Mouse (Mus musculus) left cerebral cortex, postnatal 4 days (tissue): Measurements from ENCODE around the gene Plbd2. TPM values are rescaled to one million over a fixed set of nuclear protein-coding genes. Genes with fewer than 3 reads are reported as not detected.

Source experiments
- DNase-seq: peaks from one replicate; pipeline ENCODE4 v3.0.0-alpha.2; 2022
- intact Hi-C: fragments of 180-260 bp; cut with DNase I; formaldehyde crosslinking; loops from one replicate; pipeline ENCODE4 v1.15.1; 2025
- total RNA-seq, 2 experiments: library from RNA; stranded (reverse); gene quantifications; 2 replicates each; pipeline ENCODE4 v1.2.3; 2021

Gene Plbd2
- total RNA-seq, 2 experiments from 2014 or later: 38.8 to 43.9 TPM

- DNase-seq: peak; percentile 77
- intact Hi-C loops: no loop called here
These were observed 64.3 kb downstream of the Plbd2 start for GRCm38 (mm10) chr5:120438991-120439710.

GRCm38 (mm10) chr5:120438469-120438868 is 65.0 kb downstream of the Plbd2 start:
- no peak for DNase-seq
- intact Hi-C loops: no loop called here

- intact Hi-C loops: no loop called here
- DNase-seq: no peak
These were observed 65.4 kb downstream of the Plbd2 start for GRCm38 (mm10) chr5:120437986-120438385.

- intact Hi-C loops: no loop called here
- DNase-seq: no peak
These were observed 65.9 kb downstream of the Plbd2 start for GRCm38 (mm10) chr5:120437539-120437938.

GRCm38 (mm10) chr5:120436885-120437495 is 66.4 kb downstream of the Plbd2 start:
- intact Hi-C loops: no loop called here
- DNase-seq: no peak

GRCm38 (mm10) chr5:120435731-120436501 is 67.5 kb downstream of the Plbd2 start:
- intact Hi-C loops: no loop called here
- no peak for DNase-seq

GRCm38 (mm10) chr5:120435006-120435681 is 68.3 kb downstream of the Plbd2 start:
- intact Hi-C loops: no loop called here
- DNase-seq: no peak

- DNase-seq: no peak
- intact Hi-C loops: no loop called here
These were observed 69.1 kb downstream of the Plbd2 start for GRCm38 (mm10) chr5:120434231-120434735.

Other genes with a start within 250 kb of the Plbd2 start
- 1 to 10 TPM in 1 of 2 experiments, under 1 TPM in 1; 0.86 to 1.4 TPM for gene Lhx5, start 71.9 kb downstream of the Plbd2 start, total RNA-seq
- gene Sdsl, start 30.8 kb downstream of the Plbd2 start, total RNA-seq: 1 to 10 TPM; 2.4 to 3.7 TPM
- gene Sds, start 27.1 kb downstream of the Plbd2 start, total RNA-seq: not detected
- gene Slc8b1, start 7.5 kb upstream of the Plbd2 start, total RNA-seq: 1 to 10 TPM; 3.3 to 4.6 TPM
- gene Tpcn1, start 85.0 kb upstream of the Plbd2 start, total RNA-seq: 10 to 100 TPM; 42.0 to 44.1 TPM
- gene Iqcd, start 85.4 kb upstream of the Plbd2 start, total RNA-seq: under 1 TPM; 0.58 to 0.64 TPM
- gene Rita1, start 109.0 kb upstream of the Plbd2 start, total RNA-seq: 10 to 100 TPM; 22.7 to 26.0 TPM
- 10 to 100 TPM; 52.0 to 55.4 TPM for gene Ddx54, start 109.1 kb upstream of the Plbd2 start, total RNA-seq
- gene Cfap73, start 130.6 kb upstream of the Plbd2 start, total RNA-seq: under 1 TPM in 1 of 2 experiments, not detected in 1; 0.40 TPM
- 10 to 100 TPM; 42.2 to 54.6 TPM for gene Rasal1, start 145.2 kb upstream of the Plbd2 start, total RNA-seq
- 100 to 1,000 TPM; 122 to 124 TPM for gene Dtx1, start 208.3 kb upstream of the Plbd2 start, total RNA-seq
- not detected for gene Oas2, start 246.2 kb upstream of the Plbd2 start, total RNA-seq